Mouse (Mus musculus): Measurements from ENCODE around the gene Prm1.

Gene Prm1

GRCm38 (mm10) chr16:10749226-10749625 lies 56.4 kb downstream of the Prm1 start:
- no peak for DNase-seq (ENCODE audit: low read depth, low spot score)
